Mouse (Mus musculus): ENCODE measurements around the gene Ninj2.

Ninj2 gene

GRCm38 (mm10) chr6:120091956-120092355, 1.2 kb upstream of the Ninj2 start:
- CTCF ChIA-PET, result no interaction called here

GRCm38 (mm10) chr6:120094091-120094776, 1.1 kb downstream of the Ninj2 start:
- CTCF ChIA-PET, result no interaction called here

- CTCF ChIA-PET, result interaction anchor here (0.6 kb wide), 1 partner anchor 17 kb away, joined by 11 read pairs; no protein-coding TSS in a partner anchor
Measured at GRCm38 (mm10) chr6:120095096-120095495, 1.9 kb downstream of the Ninj2 start.

GRCm38 (mm10) chr6:120095501-120095900, 2.4 kb downstream of the Ninj2 start:
- CTCF ChIA-PET, result interaction anchor here (0.6 kb wide), 1 partner anchor 17 kb away, joined by 11 read pairs; no protein-coding TSS in a partner anchor

- CTCF ChIA-PET, result no interaction called here
Measured at GRCm38 (mm10) chr6:120099392-120099791, 6.2 kb downstream of the Ninj2 start.

GRCm38 (mm10) chr6:120101221-120101620, 8.1 kb downstream of the Ninj2 start:
- CTCF ChIA-PET, result no interaction called here

GRCm38 (mm10) chr6:120101996-120102395, 8.8 kb downstream of the Ninj2 start:
- CTCF ChIA-PET, result no interaction called here

GRCm38 (mm10) chr6:120103104-120103503, 10.0 kb downstream of the Ninj2 start:
- CTCF ChIA-PET, result no interaction called here

- CTCF ChIA-PET, result no interaction called here
Measured at GRCm38 (mm10) chr6:120105055-120105454, 11.9 kb downstream of the Ninj2 start.

GRCm38 (mm10) chr6:120107586-120107985, 14.4 kb downstream of the Ninj2 start:
- CTCF ChIA-PET, result no interaction called here

- CTCF ChIA-PET, result no interaction called here
Measured at GRCm38 (mm10) chr6:120108061-120108460, 14.9 kb downstream of the Ninj2 start.

GRCm38 (mm10) chr6:120109173-120109572, 16.0 kb downstream of the Ninj2 start:
- CTCF ChIA-PET, result interaction anchor here (0.5 kb wide), 1 partner anchor 43 kb away, joined by 4 read pairs; no protein-coding TSS in a partner anchor

- CTCF ChIA-PET, result interaction anchor here (0.6 to 1.0 kb wide), 2 partner anchors 14 to 40 kb away, joined by 3 read pairs; no protein-coding TSS in a partner anchor
Measured at GRCm38 (mm10) chr6:120109932-120110331, 16.8 kb downstream of the Ninj2 start.

- CTCF ChIA-PET, result interaction anchor here (0.7 to 1.0 kb wide), 2 partner anchors 15 to 61 kb away, joined by 3 read pairs; no protein-coding TSS in a partner anchor
Measured at GRCm38 (mm10) chr6:120110738-120111409, 17.7 kb downstream of the Ninj2 start.

- CTCF ChIA-PET, result interaction anchor here (1.2 to 1.9 kb wide), 2 partner anchors 28 to 29 kb away, joined by 3 to 8 read pairs; no protein-coding TSS in a partner anchor
Measured at GRCm38 (mm10) chr6:120111410-120111783, 18.2 kb downstream of the Ninj2 start.

GRCm38 (mm10) chr6:120111984-120112803, 19.0 kb downstream of the Ninj2 start:
- CTCF ChIA-PET, result interaction anchor here (0.5 to 1.9 kb wide), 5 partner anchors 11 to 125 kb away, joined by 3 to 11 read pairs (median 8); no protein-coding TSS in a partner anchor

GRCm38 (mm10) chr6:120113856-120114255, 20.7 kb downstream of the Ninj2 start:
- CTCF ChIA-PET, result interaction anchor here (0.5 kb wide), 1 partner anchor 112 kb away, joined by 3 read pairs; no protein-coding TSS in a partner anchor

GRCm38 (mm10) chr6:120114271-120114670, 21.1 kb downstream of the Ninj2 start:
- CTCF ChIA-PET, result interaction anchor here (0.7 kb wide), 1 partner anchor 70 kb away, joined by 3 read pairs; no protein-coding TSS in a partner anchor

- CTCF ChIA-PET, result interaction anchor here (0.7 kb wide), 1 partner anchor 69 kb away, joined by 3 read pairs; no protein-coding TSS in a partner anchor
Measured at GRCm38 (mm10) chr6:120114698-120115097, 21.5 kb downstream of the Ninj2 start.

- CTCF ChIA-PET, result no interaction called here
Measured at GRCm38 (mm10) chr6:120115443-120115842, 22.3 kb downstream of the Ninj2 start.

- CTCF ChIA-PET, result no interaction called here
Measured at GRCm38 (mm10) chr6:120119824-120120223, 26.7 kb downstream of the Ninj2 start.

- CTCF ChIA-PET, result interaction anchor here (1.3 kb wide), 1 partner anchor 123 kb away, joined by 3 read pairs; no protein-coding TSS in a partner anchor
Measured at GRCm38 (mm10) chr6:120124688-120125087, 31.5 kb downstream of the Ninj2 start.

All from spleen, embryonic (tissue).